Mouse (Mus musculus) limb, embryonic 11.5 days (tissue): Measurements from ENCODE around the gene Urb1. TPM values are rescaled to one million over a fixed set of nuclear protein-coding genes. Genes with fewer than 3 reads are reported as not detected.

Source experiments
- ATAC-seq: fragments of 200-750 bp; cut with Nextera tagmentation; 2 replicates; pipeline ENCODE4 v1.8.0; 2017; ENCODE audit warnings: low read depth; ENCODE audit not compliant: insufficient number of reproducible peaks, low FRiP score, low TSS enrichment
- DNase-seq: peaks from one replicate; pipeline ENCODE4 v3.0.0-alpha.2; 2015; ENCODE audit warnings: low spot score
- H3K27ac ChIP-seq: fragments of 300-500 bp; sonication (generic); replicated peaks from 2 replicates; pipeline ENCODE4 v1.5.1; 2014; ENCODE audit warnings: low read depth, mild to moderate bottlenecking, low read length
- H3K27me3 ChIP-seq: fragments of 300-500 bp; sonication (generic); 2 replicates; pipeline ENCODE4 v1.6.1; 2014; ENCODE audit warnings: mild to moderate bottlenecking, low read length, mixed read lengths; ENCODE audit not compliant: control insufficient read depth, insufficient read depth
- H3K36me3 ChIP-seq: fragments of 300-500 bp; sonication (generic); 2 replicates; pipeline ENCODE4 v1.6.1; 2014; ENCODE audit warnings: mild to moderate bottlenecking, low read length, moderate library complexity, mixed read lengths; ENCODE audit not compliant: control insufficient read depth, insufficient read depth
- H3K4me1 ChIP-seq: fragments of 300-500 bp; sonication (generic); 2 replicates; pipeline ENCODE4 v1.6.1; 2014; ENCODE audit warnings: low read length, mixed read lengths; ENCODE audit not compliant: control insufficient read depth, insufficient read depth
- H3K4me2 ChIP-seq: fragments of 300-500 bp; sonication (generic); 2 replicates; pipeline ENCODE4 v1.6.1; 2014; ENCODE audit warnings: low read depth, mild to moderate bottlenecking, moderate library complexity; ENCODE audit not compliant: severe bottlenecking
- H3K4me3 ChIP-seq: fragments of 300-500 bp; sonication (generic); 2 replicates; pipeline ENCODE4 v1.5.1; 2014; ENCODE audit warnings: low read depth, low read length
- H3K9ac ChIP-seq: fragments of 300-500 bp; sonication (generic); 2 replicates; pipeline ENCODE4 v1.6.1; 2014; ENCODE audit warnings: mild to moderate bottlenecking, low read length
- H3K9me3 ChIP-seq: fragments of 300-500 bp; sonication (generic); 2 replicates; pipeline ENCODE4 v1.6.1; 2016; ENCODE audit warnings: low read length; ENCODE audit not compliant: control insufficient read depth
- WGBS: fragments of 180-500 bp; shearing (Covaris S2); extraction: QIAGEN DNeasy Blood & Tissue Kit; methylation state at CpG from one replicate; pipeline ENCODE4 v1.1.7; 2014; 5-methylcytosine and 5-hydroxymethylcytosine counted together
- polyA plus RNA-seq: library from polyadenylated mRNA; unstranded; fragments of >200 nt; fragmentation: Nextera tagmentation; extraction: Ambion mirVana; gene quantifications from 2 replicates; pipeline ENCODE4 v1.2.1, GENCODE M21; 2014

The Urb1 gene
- polyA plus RNA-seq, 1 experiment from 2014 or later, result 16.6 TPM

GRCm38 (mm10) chr16:90710313-90710712, 99.9 kb downstream of the Urb1 start:
- Histone ChIP-seq H3K4me1 (peaks cover 6% of the 10 kb centered on the region; the same call in 1 of the 2 replicates), H3K9me3 (no peaks in the 10 kb centered on the region), H3K4me2 (no peak overlapping the region), H3K27me3 (no peaks in the 10 kb centered on the region), H3K27ac (no peak overlapping the region), H3K9ac (no peak overlapping the region), H3K36me3 (no peaks in the 10 kb centered on the region), H3K4me3 (no peak overlapping the region)
- 82% methylated on average over 12 of the region's 12 CpGs for WGBS
- DNase-seq (no peak), ATAC-seq (no peak)

GRCm38 (mm10) chr16:90709711-90710289, 100.4 kb downstream of the Urb1 start:
- ATAC-seq (no peak), DNase-seq (no peak)
- Histone ChIP-seq H3K9ac (no peak overlapping the region), H3K36me3 (no peaks in the 10 kb centered on the region), H3K27ac (no peak overlapping the region), H3K27me3 (no peaks in the 10 kb centered on the region), H3K4me3 (no peak overlapping the region), H3K9me3 (no peaks in the 10 kb centered on the region), H3K4me2 (no peak overlapping the region), H3K4me1 (peaks cover 6% of the 10 kb centered on the region; the same call in 1 of the 2 replicates)
- 62% methylated on average over 17 of the region's 17 CpGs for WGBS

GRCm38 (mm10) chr16:90706279-90706678, 103.9 kb downstream of the Urb1 start:
- no peak overlapping the region for H3K4me3 ChIP-seq
- H3K27me3 ChIP-seq, result no peaks in the 10 kb centered on the region
- 0 out of 2 replicates have a peak, but pooled peaks cover 2% of the 10 kb centered on the region for H3K4me1 ChIP-seq
- H3K4me2 ChIP-seq, result no peak overlapping the region
- no peaks in the 10 kb centered on the region for H3K9me3 ChIP-seq
- no peak overlapping the region for H3K27ac ChIP-seq
- H3K36me3 ChIP-seq, result no peaks in the 10 kb centered on the region
- no peak for ATAC-seq
- H3K9ac ChIP-seq, result no peak overlapping the region
- WGBS, result 12% methylated on average over 3 of the region's 3 CpGs
- DNase-seq, result no peak

- Histone ChIP-seq H3K36me3 (no peaks in the 10 kb centered on the region), H3K4me3 (no peak overlapping the region), H3K27ac (no peak overlapping the region), H3K9ac (no peak overlapping the region), H3K27me3 (no peaks in the 10 kb centered on the region), H3K4me2 (no peak overlapping the region), H3K9me3 (no peaks in the 10 kb centered on the region), H3K4me1 (0 out of 2 replicates have a peak, but pooled peaks cover 2% of the 10 kb centered on the region)
- ATAC-seq (no peak), DNase-seq (no peak)
- WGBS, result 55% methylated on average over 13 of the region's 13 CpGs
Measured at GRCm38 (mm10) chr16:90704161-90704825, 105.9 kb downstream of the Urb1 start.

GRCm38 (mm10) chr16:90703646-90704045, 106.6 kb downstream of the Urb1 start:
- Histone ChIP-seq H3K27me3 (no peaks in the 10 kb centered on the region), H3K36me3 (no peaks in the 10 kb centered on the region), H3K4me2 (no peak overlapping the region), H3K9me3 (no peaks in the 10 kb centered on the region), H3K4me1 (no peaks in the 10 kb centered on the region), H3K4me3 (no peak overlapping the region), H3K27ac (no peak overlapping the region), H3K9ac (no peak overlapping the region)
- 5% methylated on average over 1 of the region's 1 CpGs for WGBS
- no peak for ATAC-seq
- DNase-seq, result no peak

- no peaks in the 10 kb centered on the region for H3K9me3 ChIP-seq
- no peak for ATAC-seq
- H3K4me1 ChIP-seq, result no peaks in the 10 kb centered on the region
- no peak overlapping the region for H3K4me3 ChIP-seq
- WGBS, result 95% methylated on average over 2 of the region's 2 CpGs
- DNase-seq, result no peak
- H3K36me3 ChIP-seq, result no peaks in the 10 kb centered on the region
- no peak overlapping the region for H3K9ac ChIP-seq
- H3K27ac ChIP-seq, result no peak overlapping the region
- H3K4me2 ChIP-seq, result no peak overlapping the region
- H3K27me3 ChIP-seq, result no peaks in the 10 kb centered on the region
Measured at GRCm38 (mm10) chr16:90701541-90701940, 108.7 kb downstream of the Urb1 start.

Other genes starting within 250 kb of the Urb1 start
- gene Mis18a, start 83.0 kb downstream of the Urb1 start, polyA plus RNA-seq, result 98.6 and 104 TPM in 2 replicates
- gene Mrap, start 72.2 kb downstream of the Urb1 start, polyA plus RNA-seq, result 0.35 and 0.67 TPM in 2 replicates
- 0.23 and 0.44 TPM in 2 replicates for gene Eva1c, start 16.3 kb upstream of the Urb1 start, polyA plus RNA-seq
- 43.1 and 47.0 TPM in 2 replicates for gene Cfap298, start 124.7 kb upstream of the Urb1 start, polyA plus RNA-seq
- 10.8 and 14.2 TPM in 2 replicates for gene Synj1, start 200.9 kb upstream of the Urb1 start, polyA plus RNA-seq
- gene Paxbp1, start 234.1 kb upstream of the Urb1 start, polyA plus RNA-seq, result 89.3 and 97.2 TPM in 2 replicates